Mouse (Mus musculus): ENCODE data around the gene Nipsnap1. TPM values are rescaled to one million over a fixed set of nuclear protein-coding genes. Genes with fewer than 3 reads are reported as not detected.
A peak's percentile ranks its signal among the peaks of the same experiment; 100 is the strongest.

Nipsnap1 gene
- total and polyA plus RNA-seq, 2 experiments: 226 to 294 TPM

DNA sequence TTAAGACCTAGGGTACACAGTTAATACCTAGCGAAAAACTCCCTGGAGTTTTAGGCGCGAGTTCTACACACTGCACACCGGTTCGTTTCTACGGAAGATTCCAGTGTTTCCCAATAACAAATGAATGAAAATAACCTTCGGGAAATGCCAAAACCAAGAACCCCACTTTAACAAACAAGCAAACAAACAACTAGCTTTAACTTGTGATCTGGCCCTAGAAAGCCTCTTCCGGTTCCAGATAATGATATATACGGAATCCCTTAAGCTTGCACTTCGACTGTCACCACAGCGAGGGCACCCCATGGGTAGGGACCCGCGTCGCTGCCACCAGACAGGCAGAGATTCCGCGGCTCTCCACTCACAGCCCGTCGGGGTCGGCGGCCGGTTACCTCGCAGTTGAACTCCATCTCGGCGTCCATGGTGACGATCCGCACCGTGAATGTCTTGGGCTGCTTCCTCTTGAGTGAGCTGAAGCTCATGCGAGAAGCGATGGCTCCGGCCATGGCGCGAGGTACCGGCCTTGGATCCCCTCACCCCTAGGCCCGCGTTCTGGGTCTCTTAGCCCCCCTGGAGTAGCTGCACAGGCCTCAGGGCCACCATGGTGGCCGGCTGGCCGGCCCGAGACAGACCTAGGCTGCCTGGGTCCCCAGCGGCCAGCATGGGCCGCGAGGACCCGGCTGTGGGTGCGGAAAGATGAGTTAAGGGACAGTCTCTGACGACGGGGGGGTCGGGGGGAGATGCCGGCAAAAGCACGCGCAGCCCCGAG is 25.1 kb upstream of the Nipsnap1 start:
- H3K79me2 ChIP-seq (ENCODE audit: control insufficient read depth, insufficient read depth, low read length): peaks cover 7% of the 10 kb centered on the region; the same call in 1 of the 2 replicates
- peak overlapping the region; percentile 89 for H3K9ac ChIP-seq (ENCODE audit: low read depth, low read length)
- H3K27ac ChIP-seq (replicated peaks; ENCODE audit: insufficient read depth, low read depth, low read length): peak overlapping the region; percentile 55
- H3K36me3 ChIP-seq (ENCODE audit: control insufficient read depth, insufficient read depth, low read length): no peaks in the 10 kb centered on the region
- peak; percentile 41 for DNase-seq (ENCODE audit: extremely low read depth, low read depth, low spot score)
- peaks cover 2% of the 10 kb centered on the region; the same call in 1 of the 2 replicates for H3K4me1 ChIP-seq (ENCODE audit: control insufficient read depth, insufficient read depth, low read length)
- H3K4me3 ChIP-seq (ENCODE audit: insufficient read depth, low read depth, low read length): peak overlapping the region; percentile 93
- H3K27me3 ChIP-seq (ENCODE audit: control insufficient read depth, insufficient read depth, low read length): no peaks in the 10 kb centered on the region
- under 1% methylated on average over 50 of the region's 50 CpGs for WGBS
- no peak for TF ChIP-seq POLR2A (IDR thresholded peaks at IDR 0.05; ENCODE audit: extremely low read depth, insufficient read depth, low read length)
- no peak for TF ChIP-seq CTCF (IDR thresholded peaks at IDR 0.05; ENCODE audit: low read depth, low read length)

DNA sequence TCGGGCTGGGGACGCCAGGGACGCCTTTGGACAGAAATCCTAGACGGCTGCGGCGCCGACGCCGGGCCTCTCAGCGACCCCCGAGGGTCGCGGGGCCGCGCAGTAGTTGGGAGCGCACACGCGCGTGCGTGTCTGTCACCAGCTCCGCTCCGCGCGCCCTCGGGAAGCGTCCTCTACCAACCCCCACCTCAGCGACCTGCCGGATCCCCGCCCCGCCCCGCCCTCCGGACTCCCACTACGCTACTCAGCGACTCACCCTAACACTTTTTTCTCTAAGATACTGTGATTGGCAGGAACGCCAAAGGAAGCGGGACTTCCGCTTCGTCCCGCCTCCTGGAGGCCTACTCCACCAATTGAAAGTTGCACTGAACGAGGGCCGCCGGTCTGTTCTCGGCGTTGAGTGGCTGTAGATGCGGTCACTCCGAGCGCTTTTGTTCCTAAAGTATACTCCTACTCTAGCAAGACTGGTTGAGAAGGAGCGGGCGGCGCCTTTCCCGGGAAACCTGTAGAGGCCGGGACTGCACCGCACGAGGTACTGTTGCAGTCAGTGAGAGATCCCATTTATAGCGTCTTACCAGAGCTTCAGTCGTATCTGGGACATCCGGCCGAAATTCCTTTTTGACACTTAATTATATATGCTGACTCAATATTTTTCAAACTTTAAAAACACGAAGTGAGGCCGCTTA is 24.4 kb upstream of the Nipsnap1 start, which contains the start of gene Nf2:
Nf2 (minus strand) TSS at position 279 of the 686 bp plus-strand sequence.
- no peaks in the 10 kb centered on the region for H3K36me3 ChIP-seq (ENCODE audit: control insufficient read depth, insufficient read depth, low read length)
- peak within 1 kb of the TSS; percentile 93 for H3K4me3 ChIP-seq (ENCODE audit: insufficient read depth, low read depth, low read length)
- H3K27me3 ChIP-seq (ENCODE audit: control insufficient read depth, insufficient read depth, low read length): no peaks in the 10 kb centered on the region
- under 1% methylated on average over 60 of the region's 60 CpGs for WGBS
- peak within 1 kb of the TSS; percentile 55 for H3K27ac ChIP-seq (replicated peaks; ENCODE audit: insufficient read depth, low read depth, low read length)
- peak within 1 kb of the TSS; percentile 89 for H3K9ac ChIP-seq (ENCODE audit: low read depth, low read length)
- TF ChIP-seq POLR2A (IDR thresholded peaks at IDR 0.05; ENCODE audit: extremely low read depth, insufficient read depth, low read length) (peak; percentile 68; the same call in 1 of the 2 replicates), CTCF (IDR thresholded peaks at IDR 0.05; ENCODE audit: low read depth, low read length) (no peak)
- peaks cover 7% of the 10 kb centered on the region; the same call in 1 of the 2 replicates for H3K79me2 ChIP-seq (ENCODE audit: control insufficient read depth, insufficient read depth, low read length)
- peak; percentile 97 for DNase-seq (ENCODE audit: extremely low read depth, low read depth, low spot score)
- peaks cover 2% of the 10 kb centered on the region; the same call in 1 of the 2 replicates for H3K4me1 ChIP-seq (ENCODE audit: control insufficient read depth, insufficient read depth, low read length)

DNA sequence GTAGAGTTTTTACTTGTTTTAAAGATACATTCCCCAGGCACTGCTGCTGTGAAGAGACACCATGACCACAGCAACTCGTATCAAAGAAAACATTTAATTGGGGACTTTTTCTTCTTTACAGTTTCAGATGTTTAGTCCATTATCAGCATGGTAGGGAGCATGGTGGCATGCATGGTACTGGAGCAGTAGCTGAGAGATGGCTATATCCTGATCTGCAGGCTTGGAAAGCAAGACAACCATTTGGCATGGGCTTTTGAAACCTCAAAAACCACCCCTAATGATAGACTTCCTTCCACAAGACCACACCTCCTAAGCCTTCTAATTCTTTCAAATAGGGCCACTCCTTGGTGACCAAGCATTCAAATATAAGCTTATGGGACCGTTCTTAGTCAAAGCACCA is 23.3 kb upstream of the Nipsnap1 start:
- WGBS: 98% methylated on average over 2 of the region's 2 CpGs
- no peaks in the 10 kb centered on the region for H3K36me3 ChIP-seq (ENCODE audit: control insufficient read depth, insufficient read depth, low read length)
- H3K4me3 ChIP-seq (ENCODE audit: insufficient read depth, low read depth, low read length): no peak overlapping the region
- no peak overlapping the region for H3K9ac ChIP-seq (ENCODE audit: low read depth, low read length)
- H3K79me2 ChIP-seq (ENCODE audit: control insufficient read depth, insufficient read depth, low read length): peaks cover 7% of the 10 kb centered on the region; the same call in 1 of the 2 replicates
- DNase-seq (ENCODE audit: extremely low read depth, low read depth, low spot score): no peak
- no peaks in the 10 kb centered on the region for H3K27me3 ChIP-seq (ENCODE audit: control insufficient read depth, insufficient read depth, low read length)
- H3K27ac ChIP-seq (replicated peaks; ENCODE audit: insufficient read depth, low read depth, low read length): no peak overlapping the region
- peaks cover 2% of the 10 kb centered on the region; the same call in 1 of the 2 replicates for H3K4me1 ChIP-seq (ENCODE audit: control insufficient read depth, insufficient read depth, low read length)
- TF ChIP-seq CTCF (IDR thresholded peaks at IDR 0.05; ENCODE audit: low read depth, low read length): no peak
- no peak for TF ChIP-seq POLR2A (IDR thresholded peaks at IDR 0.05; ENCODE audit: extremely low read depth, insufficient read depth, low read length)

DNA sequence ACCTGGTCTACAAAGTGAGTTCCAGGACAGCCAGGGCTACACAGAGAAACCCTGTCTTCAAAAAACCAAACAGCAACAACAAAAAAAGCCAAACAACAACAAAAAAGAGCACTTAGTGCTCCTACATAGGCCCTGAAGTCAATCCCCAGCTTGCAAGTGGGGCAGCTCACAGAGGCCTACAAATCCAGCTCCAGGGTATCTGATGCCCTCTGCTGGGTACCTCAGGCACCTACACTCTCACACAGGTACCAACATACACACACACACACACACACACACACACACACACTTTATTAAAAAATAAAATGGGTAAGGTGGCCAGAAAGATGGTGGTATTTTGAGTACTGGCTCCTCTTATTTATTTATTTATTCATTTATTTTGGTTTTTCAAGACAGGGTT is 20.7 kb upstream of the Nipsnap1 start:
- no peak overlapping the region for H3K9ac ChIP-seq (ENCODE audit: low read depth, low read length)
- peaks cover 7% of the 10 kb centered on the region; the same call in 1 of the 2 replicates for H3K79me2 ChIP-seq (ENCODE audit: control insufficient read depth, insufficient read depth, low read length)
- TF ChIP-seq CTCF (IDR thresholded peaks at IDR 0.05; ENCODE audit: low read depth, low read length) (no peak), POLR2A (IDR thresholded peaks at IDR 0.05; ENCODE audit: extremely low read depth, insufficient read depth, low read length) (no peak)
- no peaks in the 10 kb centered on the region for H3K36me3 ChIP-seq (ENCODE audit: control insufficient read depth, insufficient read depth, low read length)
- no peak overlapping the region for H3K4me3 ChIP-seq (ENCODE audit: insufficient read depth, low read depth, low read length)
- no peak overlapping the region for H3K27ac ChIP-seq (replicated peaks; ENCODE audit: insufficient read depth, low read depth, low read length)
- no peaks in the 10 kb centered on the region for H3K27me3 ChIP-seq (ENCODE audit: control insufficient read depth, insufficient read depth, low read length)
- DNase-seq (ENCODE audit: extremely low read depth, low read depth, low spot score): no peak
- H3K4me1 ChIP-seq (ENCODE audit: control insufficient read depth, insufficient read depth, low read length): peaks cover 1% of the 10 kb centered on the region; the same call in 1 of the 2 replicates

DNA sequence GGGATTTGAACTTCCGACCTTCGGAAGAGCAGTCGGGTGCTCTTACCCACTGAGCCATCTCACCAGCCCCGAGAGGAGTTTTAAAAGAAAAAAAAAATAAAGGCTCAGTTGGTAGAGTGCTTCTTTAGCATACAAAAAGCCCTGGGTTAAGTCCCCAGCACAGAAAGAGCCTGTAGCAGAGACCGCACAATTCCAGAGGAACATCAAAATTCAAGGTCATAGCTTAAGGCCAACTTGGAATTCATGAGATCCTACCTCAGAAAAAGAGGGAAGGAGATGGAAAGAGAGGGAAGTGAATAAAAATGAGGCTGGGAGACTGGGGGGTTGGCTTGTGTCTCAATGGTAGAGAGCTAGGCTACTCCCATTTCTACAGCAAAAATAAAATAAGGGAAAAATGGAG is 19.6 kb upstream of the Nipsnap1 start:
- H3K36me3 ChIP-seq (ENCODE audit: control insufficient read depth, insufficient read depth, low read length): no peaks in the 10 kb centered on the region
- no peak overlapping the region for H3K4me3 ChIP-seq (ENCODE audit: insufficient read depth, low read depth, low read length)
- DNase-seq (ENCODE audit: extremely low read depth, low read depth, low spot score): no peak
- no peaks in the 10 kb centered on the region for H3K4me1 ChIP-seq (ENCODE audit: control insufficient read depth, insufficient read depth, low read length)
- no peak overlapping the region for H3K9ac ChIP-seq (ENCODE audit: low read depth, low read length)
- H3K79me2 ChIP-seq (ENCODE audit: control insufficient read depth, insufficient read depth, low read length): no peaks in the 10 kb centered on the region
- 97% methylated on average over 5 of the region's 5 CpGs for WGBS
- TF ChIP-seq CTCF (IDR thresholded peaks at IDR 0.05; ENCODE audit: low read depth, low read length) (no peak), POLR2A (IDR thresholded peaks at IDR 0.05; ENCODE audit: extremely low read depth, insufficient read depth, low read length) (no peak)
- no peaks in the 10 kb centered on the region for H3K27me3 ChIP-seq (ENCODE audit: control insufficient read depth, insufficient read depth, low read length)
- H3K27ac ChIP-seq (replicated peaks; ENCODE audit: insufficient read depth, low read depth, low read length): no peak overlapping the region

Data from liver, adult 2 months (tissue).